In genomic region chr11:106665328-106665727, GRCm38 (mm10) we compare ENCODE assay signal across 1 mouse cellular context.
TF ChIP-seq lines count a peak whose summit lies in the region.

No protein-coding gene starts in this region.

TF ChIP-seq in CH12.LX, 34 proteins besides CTCF, POLR2A, EP300 and RAD21:
- TF ChIP-seq TCF12 (IDR thresholded peaks at IDR 0.05; ENCODE audit: low read depth, low read length) (peak; percentile 34; the same call in 1 of the 2 replicates), USF1 (IDR thresholded peaks at IDR 0.05; ENCODE audit: low read depth, low read length) (no peak), GABPA (IDR thresholded peaks at IDR 0.05; ENCODE audit: insufficient replicate concordance, low read depth, low read length) (no peak), E2F4 (IDR thresholded peaks at IDR 0.05; ENCODE audit: insufficient replicate concordance, low read depth, low read length) (no peak), MAFK (IDR thresholded peaks at IDR 0.05; ENCODE audit: insufficient replicate concordance, low read length) (no peak), ELF1 (IDR thresholded peaks at IDR 0.05; ENCODE audit: low read depth, low read length) (peak; percentile 53), BHLHE40 (IDR thresholded peaks at IDR 0.05; ENCODE audit: low read depth, low read length) (no peak), JUN (IDR thresholded peaks at IDR 0.05; ENCODE audit: insufficient read depth, low read depth, low read length) (no peak), ZMIZ1 (IDR thresholded peaks at IDR 0.05; ENCODE audit: low read depth, low read length) (no peak)
